Mouse (Mus musculus): ENCODE data around the gene Tspan2.

Gene Tspan2

GRCm38 (mm10) chr3:102735031-102735558, 766 bp downstream of the Tspan2 start:
- DNase-seq, result peak; percentile 65

- DNase-seq, result no peak
Measured at GRCm38 (mm10) chr3:102735638-102736037, 1.3 kb downstream of the Tspan2 start.

- DNase-seq, result no peak
Measured at GRCm38 (mm10) chr3:102736436-102736835, 2.1 kb downstream of the Tspan2 start.

DNA sequence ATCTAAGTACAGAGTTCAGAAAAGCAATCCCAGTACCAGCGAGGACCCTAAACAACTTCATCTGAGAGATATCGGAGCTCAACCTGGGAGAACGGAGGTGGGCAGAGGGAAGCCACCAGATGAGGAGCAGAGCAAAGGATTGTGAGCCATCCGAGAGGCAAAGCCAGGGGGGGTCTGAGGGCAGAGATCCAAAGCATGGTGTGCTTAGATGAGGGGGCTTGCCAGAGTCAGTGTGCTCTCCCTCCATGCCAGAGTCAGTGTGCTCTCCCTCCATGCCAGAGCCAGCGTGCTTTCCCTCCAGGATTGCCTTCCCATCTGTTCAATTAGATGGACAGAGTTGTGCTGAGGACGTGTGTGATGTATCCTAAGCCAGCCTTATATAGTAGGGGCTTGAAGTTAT, 2.8 kb downstream of the Tspan2 start:
- DNase-seq, result no peak

DNA sequence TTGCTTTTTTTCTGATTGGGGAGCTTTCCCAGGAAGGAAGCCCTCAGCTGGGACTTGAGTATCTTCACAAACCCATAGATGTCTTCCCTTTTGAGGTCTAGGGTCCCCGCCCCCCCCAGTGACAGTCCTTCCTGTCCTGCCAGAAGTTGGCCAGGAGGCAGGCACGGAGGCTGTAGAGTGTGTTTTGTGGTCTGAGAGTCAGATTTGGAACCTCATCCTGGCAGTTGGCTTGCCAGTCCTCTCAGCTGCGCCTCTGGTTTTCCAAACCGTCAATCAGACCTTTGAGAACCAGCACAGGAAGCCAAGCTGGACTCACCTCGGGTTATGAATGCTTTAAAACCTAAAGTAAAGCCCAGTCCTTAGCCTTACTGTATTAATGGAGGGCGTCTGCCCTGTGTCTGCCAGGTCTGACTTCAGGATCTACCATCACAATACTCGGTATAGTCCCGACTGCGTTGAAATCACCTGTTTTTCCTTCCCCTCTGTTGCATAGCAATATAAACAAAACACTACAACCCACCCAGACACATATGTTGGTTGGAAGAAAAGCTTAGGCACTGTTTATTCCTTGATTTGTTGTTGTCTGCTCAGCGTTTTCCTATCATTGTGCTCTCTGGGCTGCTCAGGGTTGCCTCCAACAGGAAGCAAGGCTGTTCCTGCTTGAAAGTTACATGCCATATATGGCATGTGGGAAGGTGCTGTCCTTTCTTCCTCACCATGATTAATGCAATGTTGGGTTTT, 4.0 kb downstream of the Tspan2 start:
- no peak for DNase-seq

DNA sequence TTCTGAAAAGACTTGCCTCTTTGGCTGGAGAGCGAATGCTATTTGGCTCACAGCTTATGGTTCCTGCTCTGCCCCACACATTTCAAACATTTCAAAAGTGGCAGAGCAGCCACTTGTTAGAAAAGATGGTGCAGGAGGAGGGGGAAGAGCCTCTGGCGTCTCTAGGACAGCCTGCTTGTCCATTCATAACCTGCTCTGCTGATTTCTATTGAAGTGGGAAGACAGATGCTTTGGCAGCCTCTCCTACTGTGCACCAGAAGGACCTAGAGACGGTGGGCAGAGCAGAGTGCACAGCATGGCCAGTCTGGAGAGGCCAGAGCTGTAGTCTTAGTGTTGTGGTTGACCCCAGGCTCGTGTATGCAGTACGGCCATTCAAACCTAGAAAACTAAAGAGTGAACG, 4.6 kb downstream of the Tspan2 start:
- no peak for DNase-seq

GRCm38 (mm10) chr3:102742725-102743124, 8.4 kb downstream of the Tspan2 start:
- DNase-seq, result no peak

GRCm38 (mm10) chr3:102743202-102743601, 8.9 kb downstream of the Tspan2 start:
- no peak for DNase-seq

- no peak for DNase-seq
Measured at GRCm38 (mm10) chr3:102743781-102744471, 9.6 kb downstream of the Tspan2 start.

- DNase-seq, result no peak
Measured at GRCm38 (mm10) chr3:102744657-102745056, 10.3 kb downstream of the Tspan2 start.

DNA sequence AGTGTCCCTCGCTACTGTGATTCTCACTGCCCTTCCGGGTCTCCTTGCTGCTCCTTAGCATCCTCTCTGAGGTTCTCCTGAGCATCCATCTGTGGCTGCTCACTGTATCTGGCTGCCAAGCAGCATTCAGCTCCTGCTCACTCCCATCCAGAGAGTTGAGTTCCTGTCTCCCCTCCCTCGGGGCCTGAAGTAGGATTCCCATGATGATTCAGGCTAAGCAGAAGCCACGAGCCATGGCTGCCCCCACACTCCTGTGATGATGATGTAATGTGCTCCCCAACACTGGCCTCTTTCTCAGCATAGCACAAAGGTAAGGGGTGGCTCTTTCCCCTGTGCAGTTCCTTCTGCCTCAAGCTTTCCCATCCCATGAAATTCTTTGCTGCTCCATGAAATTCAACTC, 11.8 kb downstream of the Tspan2 start:
- DNase-seq, result no peak

GRCm38 (mm10) chr3:102748038-102748437, 13.7 kb downstream of the Tspan2 start:
- no peak for DNase-seq

DNA sequence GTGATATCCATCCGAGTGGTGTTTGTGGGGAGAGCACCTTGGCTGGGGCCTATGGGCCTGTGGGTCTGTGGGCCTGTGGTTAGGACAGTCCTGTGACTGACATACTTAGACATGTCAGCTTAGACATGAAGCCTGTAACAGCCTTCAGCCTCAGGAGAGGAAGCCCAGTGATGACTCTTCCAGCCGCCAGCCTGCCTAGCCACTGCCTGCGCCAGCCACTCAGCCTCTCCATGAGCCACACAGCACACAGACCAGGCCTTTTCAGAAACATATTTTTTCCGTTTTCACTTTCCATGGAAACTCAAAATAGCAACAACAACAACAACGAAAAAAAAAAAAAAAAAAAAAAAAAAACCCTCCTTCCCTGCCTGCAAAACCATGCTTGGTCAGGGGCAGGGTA, 14.4 kb downstream of the Tspan2 start:
- no peak for DNase-seq

- no peak for DNase-seq
Measured at GRCm38 (mm10) chr3:102751136-102751535, 16.8 kb downstream of the Tspan2 start.

- DNase-seq, result no peak
Measured at GRCm38 (mm10) chr3:102751536-102751935, 17.2 kb downstream of the Tspan2 start.

GRCm38 (mm10) chr3:102752053-102752452, 17.7 kb downstream of the Tspan2 start:
- no peak for DNase-seq

DNA sequence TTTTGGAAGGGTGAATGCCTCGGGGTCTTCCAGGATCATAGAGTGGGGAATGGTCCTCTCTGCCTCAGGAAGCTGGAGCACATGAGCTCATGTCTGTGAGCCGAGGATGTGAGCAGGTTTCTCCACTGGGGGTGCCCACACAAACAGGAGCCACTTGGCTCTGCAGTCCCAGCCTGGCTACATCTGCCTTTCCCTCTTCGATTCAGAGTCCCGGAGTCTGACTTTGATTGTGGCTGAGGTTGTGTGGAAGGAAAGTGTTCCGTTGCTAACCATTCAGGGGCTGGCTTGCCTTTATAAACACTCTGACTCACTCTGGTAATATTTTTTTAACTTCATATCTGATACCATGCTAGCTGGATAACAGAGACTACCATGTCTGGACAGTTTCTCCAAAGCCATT, 18.1 kb downstream of the Tspan2 start:
- no peak for DNase-seq

GRCm38 (mm10) chr3:102755801-102756200, 21.5 kb downstream of the Tspan2 start:
- no peak for DNase-seq

DNA sequence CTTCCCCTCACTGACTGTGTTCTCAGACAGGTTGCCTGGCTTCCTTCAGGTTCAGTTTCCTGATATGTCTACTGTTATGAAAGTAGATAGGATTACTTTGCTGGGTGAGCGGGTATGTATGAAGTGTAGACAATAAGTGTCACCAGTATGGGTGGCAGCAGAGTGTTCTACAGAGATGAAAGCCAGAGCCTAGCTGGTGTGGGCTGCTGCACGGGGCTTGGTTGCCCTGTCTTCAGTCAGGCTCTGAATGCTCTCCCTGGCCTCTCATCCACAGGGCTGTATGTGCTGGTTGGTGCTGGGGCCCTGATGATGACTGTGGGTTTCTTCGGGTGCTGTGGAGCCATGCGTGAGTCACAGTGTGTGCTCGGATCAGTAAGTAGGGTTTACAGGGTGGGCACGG, 22.7 kb downstream of the Tspan2 start:
- DNase-seq, result no peak

DNA sequence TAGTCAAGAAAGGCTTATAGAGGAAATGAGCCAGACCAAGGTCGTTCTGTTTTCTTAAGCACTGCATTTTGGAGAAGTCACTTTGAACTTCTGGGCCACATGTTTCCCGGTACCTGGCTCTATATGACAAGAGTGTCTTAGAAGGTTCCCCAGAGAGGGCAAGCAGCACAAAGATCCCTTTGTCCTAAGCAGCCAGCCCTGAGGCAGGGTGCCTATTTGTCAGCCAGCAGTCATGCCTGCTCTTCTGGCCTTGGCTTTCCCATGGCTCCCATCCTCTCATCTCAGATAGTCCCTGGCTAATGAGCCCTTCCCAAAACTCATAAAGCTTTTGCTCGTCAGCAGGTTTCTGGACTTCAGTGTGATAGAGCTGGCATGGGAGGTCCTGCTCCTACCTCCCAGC, 25.9 kb downstream of the Tspan2 start:
- no peak for DNase-seq

- no peak for DNase-seq
Measured at GRCm38 (mm10) chr3:102762388-102762787, 28.1 kb downstream of the Tspan2 start.

DNA sequence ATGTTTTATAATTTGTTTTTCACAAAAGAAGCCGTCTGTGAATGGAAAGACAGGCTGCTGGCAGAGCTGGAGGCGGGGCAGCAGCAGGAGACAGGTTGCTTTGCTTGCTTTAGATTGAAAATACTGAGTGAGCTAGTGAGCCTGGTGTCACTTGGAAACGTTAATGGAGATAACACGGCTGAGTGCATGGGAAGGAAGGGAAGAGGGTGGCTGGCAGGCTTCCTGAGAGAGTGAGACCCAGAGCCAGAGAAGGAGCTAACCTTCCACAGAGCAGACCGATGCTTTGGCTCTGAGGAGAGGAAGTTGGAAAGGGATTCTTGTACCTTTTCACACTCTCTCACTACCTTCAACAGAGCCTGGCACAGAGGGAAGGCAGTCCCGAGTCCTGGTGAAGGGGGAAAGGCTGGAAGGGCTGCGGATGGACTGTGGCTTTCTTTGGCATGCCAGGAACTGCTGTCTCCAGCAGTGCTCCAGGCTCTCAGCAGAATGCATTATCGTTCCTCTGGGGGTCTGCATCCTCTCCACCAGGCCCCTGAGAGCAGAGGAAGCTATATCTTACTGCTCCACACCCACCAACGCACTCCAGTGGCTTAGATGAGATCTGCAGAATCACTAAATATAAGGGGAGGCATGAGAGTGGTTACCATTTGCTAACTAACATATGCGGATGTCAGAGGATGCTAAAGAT, 29.5 kb downstream of the Tspan2 start:
- DNase-seq, result no peak

- DNase-seq, result no peak
Measured at GRCm38 (mm10) chr3:102764850-102765249, 30.5 kb downstream of the Tspan2 start.

GRCm38 (mm10) chr3:102773018-102773417, 38.7 kb downstream of the Tspan2 start:
- DNase-seq, result no peak
